In genomic region chr1:118389454-118390265, GRCm38 (mm10) we compare ENCODE assay signal across 8 mouse cellular contexts. TPM values are rescaled to one million over a fixed set of nuclear protein-coding genes. Genes with fewer than 3 reads are reported as not detected.
DNase-seq lines count a peak whose midpoint lies in the region; ATAC-seq and TF ChIP-seq lines count a peak whose summit lies in the region.

No protein-coding gene starts in this region.

- peak overlapping the region; percentile 68 for H3K4me2 ChIP-seq in heart, embryonic 14.5 days (ENCODE audit: low read length)
- peak overlapping the region; percentile 72 for H3K4me2 ChIP-seq in intestine, embryonic 16.5 days (ENCODE audit: low read depth, low read length)
- peak overlapping the region; percentile 54 for H3K4me2 ChIP-seq in limb, embryonic 15.5 days

- no peak for DNase-seq in heart, adult 8-10 months (ENCODE audit: low spot score)
- DNase-seq in natural killer cell, adult 2 months (ENCODE audit: low spot score in 2 of 2) = peak; percentile 5 to 19
- peak; percentile 37 for DNase-seq in testis, postnatal 14 days (ENCODE audit: low spot score)

- no peak for TF ChIP-seq CTCF in bone marrow, adult 2 months (IDR thresholded peaks at IDR 0.05; ENCODE audit: control insufficient read depth, insufficient read depth, low read length)

- H3K4me1 ChIP-seq in heart, embryonic 14.5 days (ENCODE audit: control insufficient read depth in 2 of 2, insufficient read depth in 2 of 2, low read length in 2 of 2) = peaks cover 0 to 12% of the 10 kb centered on the region in 2 experiments; a peak in 2 of 4 replicates
- peaks cover 2% of the 10 kb centered on the region; the same call in 1 of the 2 replicates for H3K4me1 ChIP-seq in bone marrow, adult 2 months (ENCODE audit: control insufficient read depth, insufficient read depth, low read length)
- no peaks in the 10 kb centered on the region for H3K4me1 ChIP-seq in intestine, embryonic 16.5 days (ENCODE audit: control insufficient read depth, insufficient read depth, low read length)
- H3K4me1 ChIP-seq in limb, embryonic 15.5 days = peaks cover 10% of the 10 kb centered on the region; the same call in 1 of the 2 replicates

- H3K9ac ChIP-seq in heart, embryonic 14.5 days (ENCODE audit: low read length) = peak overlapping the region; percentile 98
- peak overlapping the region; percentile 95 for H3K9ac ChIP-seq in intestine, embryonic 16.5 days (ENCODE audit: low read depth, low read length)
- peak overlapping the region; percentile 91 for H3K9ac ChIP-seq in limb, embryonic 15.5 days

- H3K36me3 ChIP-seq in heart, embryonic 14.5 days (ENCODE audit: control insufficient read depth, insufficient read depth, low read length) = 0 out of 2 replicates have a peak, but pooled peaks cover 6% of the 10 kb centered on the region
- no peaks in the 10 kb centered on the region for H3K36me3 ChIP-seq in intestine, embryonic 16.5 days (ENCODE audit: control insufficient read depth, insufficient read depth, low read length)
- H3K36me3 ChIP-seq in limb, embryonic 15.5 days = 0 out of 2 replicates have a peak, but pooled peaks cover 6% of the 10 kb centered on the region

- H3K9me3 ChIP-seq in heart, embryonic 14.5 days (ENCODE audit: control insufficient read depth, low read length) = no peaks in the 10 kb centered on the region
- no peaks in the 10 kb centered on the region for H3K9me3 ChIP-seq in intestine, embryonic 16.5 days (ENCODE audit: control insufficient read depth, low read length)
- no peaks in the 10 kb centered on the region for H3K9me3 ChIP-seq in limb, embryonic 15.5 days

- TF ChIP-seq POLR2A in bone marrow, adult 2 months (IDR thresholded peaks at IDR 0.05; ENCODE audit: borderline replicate concordance, control insufficient read depth, low read depth, low read length) = no peak

- no peaks in the 10 kb centered on the region for H3K27me3 ChIP-seq in heart, embryonic 14.5 days (ENCODE audit: control insufficient read depth, insufficient read depth, low read length)
- H3K27me3 ChIP-seq in intestine, embryonic 16.5 days (replicated peaks; ENCODE audit: control insufficient read depth, insufficient read depth, low read length) = no peaks in the 10 kb centered on the region
- H3K27me3 ChIP-seq in limb, embryonic 15.5 days = no peaks in the 10 kb centered on the region

- under 1% methylated on average over 44 of the region's 44 CpGs for whole genome bisulfite sequencing in heart, embryonic 14.5 days
- WGBS in bone marrow, adult 2 months = under 1% methylated on average over 44 of the region's 44 CpGs
- under 1% methylated on average over 44 of the region's 44 CpGs for WGBS in intestine, embryonic 16.5 days
- under 1% methylated on average over 44 of the region's 44 CpGs for WGBS in limb, embryonic 15.5 days

- H3K4me3 ChIP-seq in heart, embryonic 14.5 days (ENCODE audit: control insufficient read depth in 1 of 2, insufficient read depth in 1 of 2, low read depth in 1 of 2, low read length in 2 of 2) = peak overlapping the region; percentile 90 to 99
- H3K4me3 ChIP-seq in bone marrow, adult 2 months (replicated peaks; ENCODE audit: control insufficient read depth, low read depth, low read length) = peak overlapping the region; percentile 74
- H3K4me3 ChIP-seq in intestine, embryonic 16.5 days (ENCODE audit: low read length) = peak overlapping the region; percentile 98
- peak overlapping the region; percentile 93 for H3K4me3 ChIP-seq in limb, embryonic 15.5 days

- peak; percentile 28; the same call in 1 of the 2 replicates for ATAC-seq in heart, embryonic 14.5 days (ENCODE audit: insufficient number of reproducible peaks, insufficient read depth, low FRiP score, low read depth)
- peak; percentile 15 for ATAC-seq in erythroid progenitor cell, adult 5-6 weeks (replicated peaks; ENCODE audit: low FRiP score, poor library complexity, severe bottlenecking)
- ATAC-seq in intestine, embryonic 16.5 days = peak; percentile 63
- ATAC-seq in limb, embryonic 15.5 days (ENCODE audit: insufficient number of reproducible peaks, low FRiP score, low TSS enrichment, low read depth) = peak; percentile 38; the same call in 1 of the 2 replicates

- H3K27ac ChIP-seq in heart, embryonic 14.5 days (replicated peaks in 1 of 2; ENCODE audit: control insufficient read depth in 1 of 2, insufficient read depth in 1 of 2, low read depth in 2 of 2, low read length in 2 of 2) = peak overlapping the region; percentile 90 to 96
- H3K27ac ChIP-seq in bone marrow, adult 2 months (ENCODE audit: control insufficient read depth, insufficient read depth, low read depth, low read length, poor library complexity) = peak overlapping the region; percentile 93
- peak overlapping the region; percentile 95 for H3K27ac ChIP-seq in intestine, embryonic 16.5 days (ENCODE audit: low read length)
- H3K27ac ChIP-seq in limb, embryonic 15.5 days = peak overlapping the region; percentile 94

RNA-seq across cellular contexts. Expression of gene Clasp1, which starts 0.8 kb away (rescaled TPM):
- 117 and 128 TPM in 2 replicates for polyA plus RNA-seq in heart, embryonic 14.5 days (2014; fragmentation: Nextera tagmentation; extraction: Ambion mirVana)
- 100 to 1,000 TPM; 339 to 450 (median 397) TPM for total RNA-seq in heart, adult 8-10 months (2022)
- 13.2 and 25.6 TPM in 2 replicates for polyA plus RNA-seq in bone marrow, adult 2 months (2011; ENCODE audit: insufficient read depth, insufficient read length, low replicate concordance, missing spikeins)
- 40.7 and 55.8 TPM in 2 replicates for total RNA-seq in erythroid progenitor cell, adult 5-6 weeks (2015; ENCODE audit: low replicate concordance)
- total RNA-seq in erythroid progenitor cell, adult 5-6 weeks (2017; ENCODE audit: low replicate concordance) = 34.4 and 45.4 TPM in 2 replicates
- polyA plus RNA-seq in intestine, embryonic 16.5 days (2015; fragmentation: Nextera tagmentation; extraction: Ambion mirVana) = 24.0 and 24.9 TPM in 2 replicates
- polyA plus RNA-seq in limb, embryonic 15.5 days (2015; fragmentation: Nextera tagmentation; extraction: Ambion mirVana) = 47.2 and 47.9 TPM in 2 replicates
